Mouse (Mus musculus): ENCODE measurements around the gene Ccdc121.

DNA sequence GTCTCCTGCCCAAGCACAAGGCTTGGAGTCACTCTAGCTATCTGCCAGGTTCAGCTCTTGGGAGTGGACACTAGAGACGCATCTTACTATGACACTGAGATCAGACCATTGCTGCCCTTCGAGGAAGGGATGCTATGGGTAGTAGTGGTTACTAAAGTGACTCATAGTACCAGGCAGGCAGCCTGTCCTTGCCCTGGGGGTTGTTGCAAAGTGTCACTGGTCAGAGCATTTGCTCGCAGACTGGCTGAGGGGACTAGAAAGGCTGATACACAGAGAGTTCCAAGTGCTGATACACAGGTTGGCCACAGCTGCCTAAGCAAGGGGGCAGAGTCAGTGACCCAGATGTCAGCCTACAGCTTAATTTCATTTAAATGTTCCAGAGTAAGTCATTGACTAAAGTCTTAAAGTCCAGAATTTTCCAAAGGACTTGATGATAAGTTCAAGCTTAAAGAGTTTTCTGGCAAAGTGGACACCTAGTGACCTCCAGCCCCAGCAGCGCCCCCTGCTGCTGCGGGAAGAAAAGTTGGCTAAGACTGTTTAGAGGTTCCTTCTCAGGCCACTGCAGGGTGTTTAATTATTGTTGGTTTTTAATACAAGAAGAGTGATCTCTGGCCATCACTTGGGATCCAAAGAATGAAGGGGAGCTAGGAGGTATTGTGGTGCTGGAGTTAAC lies 32.6 kb upstream of the Ccdc121 start:
- TF ChIP-seq CTCF (IDR thresholded peaks at IDR 0.05; ENCODE audit: borderline replicate concordance, insufficient read depth, low read length) (peak; percentile 30; the same call in 1 of the 2 replicates), POLR2A (IDR thresholded peaks at IDR 0.05; ENCODE audit: low read depth, low read length) (no peak)

Measured in embryonic fibroblast, embryonic 13.5 days (primary cell).